Mouse (Mus musculus) cerebellum, adult (tissue): ENCODE measurements around the gene Adamts18.

Source experiments
- ATAC-seq: cut with Nextera tagmentation; 2 replicates; pipeline ENCODE4 v1.9.2; 2017; ENCODE audit warnings: mild to moderate bottlenecking, moderate library complexity, mixed read lengths; ENCODE audit not compliant: insufficient number of reproducible peaks, low FRiP score, low TSS enrichment

Adamts18 gene

GRCm38 (mm10) chr8:113666714-113667432, 181.7 kb downstream of the Adamts18 start:
- no peak for ATAC-seq

- no peak for ATAC-seq
These were observed 182.6 kb downstream of the Adamts18 start for GRCm38 (mm10) chr8:113665951-113666350.

GRCm38 (mm10) chr8:113665036-113665435, 183.5 kb downstream of the Adamts18 start:
- ATAC-seq = no peak

- peak; percentile 81 for ATAC-seq
These were observed 184.0 kb downstream of the Adamts18 start for GRCm38 (mm10) chr8:113664544-113664943.

GRCm38 (mm10) chr8:113660128-113660527, 188.4 kb downstream of the Adamts18 start:
- no peak for ATAC-seq

- no peak for ATAC-seq
These were observed 191.7 kb downstream of the Adamts18 start for GRCm38 (mm10) chr8:113656681-113657298.

GRCm38 (mm10) chr8:113656154-113656553, 192.4 kb downstream of the Adamts18 start:
- no peak for ATAC-seq

- no peak for ATAC-seq
These were observed 195.4 kb downstream of the Adamts18 start for GRCm38 (mm10) chr8:113653151-113653550.

GRCm38 (mm10) chr8:113652450-113652849, 196.1 kb downstream of the Adamts18 start:
- no peak for ATAC-seq
